Mouse (Mus musculus) bone marrow, adult 2 months (tissue): ENCODE measurements around the gene Tsku.

Experiments used
- CTCF ChIP-seq: fragments of 200-500 bp; IDR thresholded peaks from 2 replicates; pipeline ENCODE4 v1.5.1; 2011; ENCODE audit warnings: low read length, control low read depth; ENCODE audit not compliant: control insufficient read depth, insufficient read depth
- POLR2A ChIP-seq: fragments of 200-500 bp; IDR thresholded peaks from 2 replicates; pipeline ENCODE4 v1.6.1; 2011; ENCODE audit warnings: low read depth, mild to moderate bottlenecking, control low read depth, low read length, borderline replicate concordance; ENCODE audit not compliant: control insufficient read depth

DNA sequence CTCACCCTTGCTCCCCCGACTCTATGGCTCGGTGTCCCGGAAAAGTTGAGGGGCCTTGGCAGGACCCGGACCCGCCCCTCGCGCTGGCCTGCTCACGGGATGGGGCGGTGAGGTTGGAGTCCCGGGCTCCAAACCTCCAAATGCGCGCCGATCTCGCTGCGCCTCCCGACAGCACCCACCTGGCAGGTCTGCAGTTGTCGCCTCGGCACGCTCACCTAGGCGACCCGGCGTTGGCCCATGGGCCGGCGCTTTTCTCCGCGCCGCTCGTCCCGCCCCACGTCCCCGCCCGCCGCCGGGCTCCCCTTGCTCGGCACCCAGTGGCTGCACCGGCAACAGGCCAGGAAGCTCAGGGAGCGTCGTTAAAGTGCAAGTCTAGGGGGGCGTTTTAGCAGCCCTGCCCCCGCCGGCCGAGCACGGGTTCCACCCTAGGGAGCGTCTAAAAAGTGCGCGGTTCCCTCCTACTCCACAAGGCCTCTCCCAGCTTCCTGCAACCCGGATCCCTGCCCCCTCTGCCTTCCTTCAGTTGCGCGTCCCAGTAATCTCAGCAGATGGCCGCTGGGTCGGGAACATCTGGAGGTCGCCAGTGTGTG lies at the start of gene Tsku:
- TF ChIP-seq CTCF = no peak
- TF ChIP-seq POLR2A = no peak
